Mouse (Mus musculus) neural tube, embryonic 11.5 days (tissue): ENCODE measurements around the gene Sdr39u1. TPM values are rescaled to one million over a fixed set of nuclear protein-coding genes. Genes with fewer than 3 reads are reported as not detected.
A peak's percentile ranks its signal among the peaks of the same experiment; 100 is the strongest.

ENCODE experiments used
- ATAC-seq: fragments of 200-750 bp; cut with Nextera tagmentation; 2 replicates; pipeline ENCODE4 v1.8.0; 2017; ENCODE audit warnings: moderate number of reproducible peaks, mild to moderate bottlenecking, moderate TSS enrichment, moderate library complexity; ENCODE audit not compliant: insufficient read depth, low FRiP score, low TSS enrichment
- DNase-seq: peaks from one replicate; pipeline ENCODE4 v3.0.0-alpha.2; 2015; ENCODE audit warnings: low spot score
- H3K27ac ChIP-seq: fragments of 300-500 bp; sonication (generic); 2 replicates; pipeline ENCODE4 v1.5.1; 2014; ENCODE audit warnings: low read depth, mild to moderate bottlenecking, low read length
- H3K27me3 ChIP-seq: fragments of 300-500 bp; sonication (generic); 2 replicates; pipeline ENCODE4 v1.6.1; 2014; ENCODE audit warnings: mild to moderate bottlenecking, low read length, mixed read lengths; ENCODE audit not compliant: control insufficient read depth, insufficient read depth
- H3K36me3 ChIP-seq: fragments of 300-500 bp; sonication (generic); 2 replicates; pipeline ENCODE4 v1.6.1; 2014; ENCODE audit warnings: mild to moderate bottlenecking, low read length, moderate library complexity, mixed read lengths; ENCODE audit not compliant: control insufficient read depth, insufficient read depth
- H3K4me1 ChIP-seq: fragments of 300-500 bp; sonication (generic); 2 replicates; pipeline ENCODE4 v1.6.1; 2014; ENCODE audit warnings: low read length, mixed read lengths; ENCODE audit not compliant: control insufficient read depth, insufficient read depth
- H3K4me2 ChIP-seq: fragments of 300-500 bp; sonication (generic); 2 replicates; pipeline ENCODE4 v1.6.1; 2014; ENCODE audit warnings: low read depth, mild to moderate bottlenecking, moderate library complexity
- H3K4me3 ChIP-seq: fragments of 300-500 bp; sonication (generic); 2 replicates; pipeline ENCODE4 v1.5.1; 2014; ENCODE audit warnings: low read depth, low read length
- H3K9ac ChIP-seq: fragments of 300-500 bp; sonication (generic); 2 replicates; pipeline ENCODE4 v1.6.1; 2014; ENCODE audit warnings: mild to moderate bottlenecking, low read length
- H3K9me3 ChIP-seq: fragments of 300-500 bp; sonication (generic); 2 replicates; pipeline ENCODE4 v1.6.1; 2016; ENCODE audit warnings: low read length; ENCODE audit not compliant: control insufficient read depth
- WGBS: fragments of 180-500 bp; shearing (Covaris S2); extraction: QIAGEN DNeasy Blood & Tissue Kit; methylation state at CpG from one replicate; pipeline ENCODE4 v1.1.7; 2014; 5-methylcytosine and 5-hydroxymethylcytosine counted together
- polyA plus RNA-seq: library from polyadenylated mRNA; unstranded; fragments of >200 nt; fragmentation: Nextera tagmentation; extraction: Ambion mirVana; gene quantifications from 2 replicates; pipeline ENCODE4 v1.2.1, GENCODE M21; 2014

The Sdr39u1 gene
- polyA plus RNA-seq = 45.7 and 52.6 TPM in 2 replicates

DNA sequence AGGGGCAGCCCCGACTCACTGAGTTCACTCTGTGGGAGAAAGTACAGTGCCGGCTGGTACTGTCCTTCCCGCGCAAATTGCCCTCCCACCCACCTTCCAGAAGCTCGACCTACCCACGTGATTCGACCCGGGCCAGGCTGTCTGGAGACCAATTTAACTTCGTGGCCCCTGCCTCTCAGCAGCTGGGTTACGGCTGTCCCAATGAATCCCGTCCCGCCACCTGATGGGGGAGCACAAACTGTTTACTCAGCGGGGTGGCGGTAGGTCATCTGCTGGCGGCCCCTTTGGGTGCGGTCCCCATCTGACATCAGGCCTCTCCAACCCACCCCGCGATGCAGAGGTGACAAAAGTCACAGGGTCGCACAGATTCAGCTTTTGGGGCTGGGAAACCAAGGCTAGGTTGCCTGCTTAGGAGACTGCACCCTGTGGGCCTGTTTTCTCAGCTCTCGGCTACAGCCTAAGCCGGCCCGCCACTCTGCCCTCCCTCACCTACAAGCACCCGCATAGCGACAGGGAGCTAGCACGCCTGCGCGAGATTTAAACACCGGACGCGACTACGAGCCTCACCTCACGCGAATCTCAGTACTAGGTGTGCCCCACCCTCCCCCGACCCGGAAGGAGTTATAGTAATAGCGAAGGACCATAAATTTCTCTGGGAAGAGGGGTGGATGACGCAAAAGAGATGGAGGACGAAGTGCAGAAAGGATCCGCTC, at the start of gene Sdr39u1:
Gene Sdr39u1 (minus strand): TSS at position 593 of the 713 bp plus-strand sequence.
- Histone ChIP-seq H3K27ac (peak within 1 kb of the TSS; percentile 65; the same call in 1 of the 2 replicates), H3K4me3 (peak within 1 kb of the TSS; percentile 46), H3K27me3 (no peaks in the 10 kb centered on the region), H3K4me2 (peak within 1 kb of the TSS; percentile 89), H3K4me1 (0 out of 2 replicates have a peak, but pooled peaks cover 8% of the 10 kb centered on the region), H3K36me3 (peaks cover 10% of the 10 kb centered on the region), H3K9ac (peak within 1 kb of the TSS; percentile 74), H3K9me3 (no peaks in the 10 kb centered on the region)
- ATAC-seq = peak; percentile 90
- DNase-seq = peak; percentile 88
- 3% methylated on average over 39 of the region's 39 CpGs for WGBS

DNA sequence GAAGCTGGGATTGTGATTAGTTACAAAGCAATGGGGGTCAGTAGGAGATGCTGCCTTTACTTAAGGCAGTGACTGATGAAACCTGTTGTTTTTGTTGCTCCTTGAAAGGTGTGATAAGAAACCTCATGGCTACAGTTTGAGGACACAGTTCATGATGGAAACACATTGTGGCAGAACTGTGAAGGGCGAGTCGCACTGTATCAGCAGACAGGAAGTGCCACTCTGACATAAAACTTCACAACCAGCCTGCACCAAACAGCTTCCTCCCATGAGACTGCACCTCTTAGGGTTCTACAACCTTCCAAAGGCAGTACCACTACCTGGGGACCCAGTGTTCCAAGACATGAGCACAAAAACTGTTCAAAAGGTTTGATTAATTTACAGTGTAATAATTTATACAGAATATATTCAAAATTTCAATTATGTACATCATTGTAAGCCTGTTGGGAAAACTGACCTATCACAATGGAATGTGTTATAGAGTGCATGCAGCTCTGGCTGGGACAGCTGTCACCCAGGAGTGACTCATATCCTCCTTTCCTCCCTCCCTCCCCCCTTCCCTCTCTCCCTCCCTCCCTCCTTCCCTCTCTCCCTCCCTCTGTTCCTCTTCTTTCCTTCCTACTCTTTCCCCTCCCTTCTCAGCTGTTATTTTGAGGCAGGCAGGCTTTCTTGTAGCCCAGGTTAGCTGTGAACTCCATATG, 46.3 kb upstream of the Sdr39u1 start:
- H3K36me3 ChIP-seq = no peaks in the 10 kb centered on the region
- DNase-seq (no peak), ATAC-seq (no peak)
- H3K9ac ChIP-seq = no peak overlapping the region
- 92% methylated on average over 2 of the region's 2 CpGs for WGBS
- no peaks in the 10 kb centered on the region for H3K4me1 ChIP-seq
- H3K27ac ChIP-seq = no peak overlapping the region
- no peak overlapping the region for H3K4me2 ChIP-seq
- no peaks in the 10 kb centered on the region for H3K27me3 ChIP-seq
- no peaks in the 10 kb centered on the region for H3K9me3 ChIP-seq
- no peak overlapping the region for H3K4me3 ChIP-seq

DNA sequence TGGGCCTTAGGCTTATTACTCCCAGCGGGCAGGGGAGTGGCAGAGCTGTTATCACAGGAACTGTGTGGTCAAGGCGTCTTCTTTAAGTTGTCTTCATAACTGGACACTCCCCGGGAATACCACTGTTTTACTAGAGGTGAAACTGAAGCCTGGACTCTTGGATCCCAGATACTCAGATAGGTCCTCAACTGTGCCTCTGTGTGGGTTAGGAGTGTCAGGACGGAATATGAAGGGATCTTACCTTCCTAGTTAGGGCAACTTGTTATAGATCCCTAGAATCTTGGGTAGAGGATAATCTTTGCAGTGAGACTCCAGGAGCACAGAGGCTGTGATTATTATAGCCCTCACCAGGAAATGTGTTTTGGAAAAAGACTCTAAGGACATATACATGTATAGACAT, 44.5 kb upstream of the Sdr39u1 start, which contains the start of gene Cma1:
Gene Cma1 (minus strand): TSS at position 101 of the 400 bp plus-strand sequence.
- no peak for DNase-seq
- no peak for ATAC-seq
- Histone ChIP-seq H3K9me3 (no peaks in the 10 kb centered on the region), H3K36me3 (no peaks in the 10 kb centered on the region), H3K4me3 (no peak within 1 kb of the TSS), H3K4me1 (no peaks in the 10 kb centered on the region), H3K4me2 (no peak within 1 kb of the TSS), H3K27ac (no peak within 1 kb of the TSS), H3K9ac (no peak within 1 kb of the TSS), H3K27me3 (no peaks in the 10 kb centered on the region)
- WGBS = 80% methylated on average over 4 of the region's 4 CpGs

DNA sequence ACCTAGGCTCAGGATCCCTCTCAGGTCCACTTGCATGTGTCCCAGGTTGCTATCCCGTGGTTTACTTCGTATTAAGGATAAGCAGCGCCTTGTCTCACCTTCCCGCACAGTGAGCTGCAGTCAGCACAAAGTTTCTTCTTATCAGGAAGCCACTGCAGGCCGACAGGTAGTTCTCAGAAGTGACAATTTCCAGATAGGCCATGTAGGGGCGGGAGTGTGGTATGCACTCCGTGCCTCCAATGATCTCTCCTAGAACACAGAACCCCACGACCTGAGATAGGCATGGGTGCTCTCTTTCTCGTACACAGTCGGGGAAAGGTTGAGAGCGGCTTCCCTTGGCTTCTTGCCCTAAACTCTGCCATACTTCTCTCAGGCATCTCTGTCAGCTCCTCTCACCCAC, 43.5 kb upstream of the Sdr39u1 start:
- Histone ChIP-seq H3K4me3 (no peak overlapping the region), H3K27me3 (no peaks in the 10 kb centered on the region), H3K4me1 (no peaks in the 10 kb centered on the region), H3K9ac (no peak overlapping the region), H3K4me2 (no peak overlapping the region), H3K9me3 (no peaks in the 10 kb centered on the region), H3K27ac (no peak overlapping the region), H3K36me3 (no peaks in the 10 kb centered on the region)
- WGBS = 88% methylated on average over 11 of the region's 11 CpGs
- ATAC-seq = no peak
- DNase-seq = no peak

DNA sequence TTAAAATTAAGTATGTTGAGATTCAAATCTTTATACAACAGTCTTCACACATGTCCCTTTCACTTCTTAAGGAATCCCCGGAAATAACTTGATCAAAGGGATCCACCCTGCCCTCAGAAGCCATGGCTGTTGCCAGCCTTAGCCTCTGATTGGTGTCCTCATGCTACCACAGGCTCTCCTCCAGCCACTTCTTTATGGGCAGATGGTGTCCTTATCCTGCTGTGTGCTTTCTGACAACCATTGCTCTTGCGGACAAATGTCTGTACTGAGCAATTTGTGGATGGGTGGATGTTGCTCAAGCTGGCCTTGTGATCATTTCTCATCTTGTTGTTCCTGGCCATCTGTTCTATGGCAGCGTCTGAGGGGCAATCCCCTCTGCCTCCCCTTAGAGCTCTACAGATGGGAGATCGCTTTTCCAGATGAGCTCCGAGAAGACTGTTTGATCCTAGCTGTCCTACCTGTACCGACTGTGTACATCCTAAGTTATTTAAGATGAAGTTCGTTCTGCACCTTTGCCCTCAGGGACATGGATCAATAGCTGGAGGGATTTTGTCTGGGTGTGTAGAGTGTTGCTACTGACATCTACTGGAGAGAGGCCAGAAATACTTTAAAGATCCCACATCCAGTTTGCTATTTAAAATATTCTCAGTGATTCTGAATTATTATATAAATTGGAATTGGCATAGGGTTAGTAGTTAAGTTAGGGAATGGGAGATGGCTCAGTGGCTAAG, 40.1 kb upstream of the Sdr39u1 start:
- no peaks in the 10 kb centered on the region for H3K27me3 ChIP-seq

DNA sequence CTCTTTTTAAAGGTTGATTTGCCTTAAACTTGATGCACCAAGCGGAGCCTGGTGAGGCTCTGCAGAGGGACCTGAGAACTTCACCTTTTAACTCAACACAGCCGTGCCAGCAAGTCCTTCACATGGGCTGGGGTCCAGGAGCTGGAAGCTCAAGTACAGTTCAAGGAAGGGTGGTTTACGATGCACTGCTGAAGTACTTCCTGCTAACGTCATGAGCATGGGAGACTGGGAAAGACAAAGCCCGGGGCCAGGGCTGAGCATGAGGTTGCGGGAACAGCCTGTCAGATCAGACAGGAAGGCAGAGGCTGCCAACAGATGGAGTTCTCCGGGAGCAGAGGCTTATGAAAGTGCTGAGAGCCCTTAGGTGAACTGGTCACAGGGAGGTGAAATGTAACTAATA, 33.5 kb upstream of the Sdr39u1 start:
- WGBS = 59% methylated on average over 7 of the region's 7 CpGs
- Histone ChIP-seq H3K36me3 (no peaks in the 10 kb centered on the region), H3K27ac (no peak overlapping the region), H3K4me3 (no peak overlapping the region), H3K4me1 (no peaks in the 10 kb centered on the region), H3K27me3 (no peaks in the 10 kb centered on the region), H3K9me3 (no peaks in the 10 kb centered on the region), H3K4me2 (no peak overlapping the region), H3K9ac (no peak overlapping the region)
- DNase-seq = no peak
- ATAC-seq = no peak

More for the DNA sequence above, 40.1 kb upstream of the Sdr39u1 start:
- DNase-seq = no peak
- H3K27ac ChIP-seq = no peak overlapping the region
- no peak overlapping the region for H3K4me2 ChIP-seq
- H3K4me1 ChIP-seq = no peaks in the 10 kb centered on the region
- no peak overlapping the region for H3K4me3 ChIP-seq
- H3K9me3 ChIP-seq = no peaks in the 10 kb centered on the region
- 41% methylated on average over 7 of the region's 7 CpGs for WGBS
- ATAC-seq = no peak
- no peak overlapping the region for H3K9ac ChIP-seq
- no peaks in the 10 kb centered on the region for H3K36me3 ChIP-seq

DNA sequence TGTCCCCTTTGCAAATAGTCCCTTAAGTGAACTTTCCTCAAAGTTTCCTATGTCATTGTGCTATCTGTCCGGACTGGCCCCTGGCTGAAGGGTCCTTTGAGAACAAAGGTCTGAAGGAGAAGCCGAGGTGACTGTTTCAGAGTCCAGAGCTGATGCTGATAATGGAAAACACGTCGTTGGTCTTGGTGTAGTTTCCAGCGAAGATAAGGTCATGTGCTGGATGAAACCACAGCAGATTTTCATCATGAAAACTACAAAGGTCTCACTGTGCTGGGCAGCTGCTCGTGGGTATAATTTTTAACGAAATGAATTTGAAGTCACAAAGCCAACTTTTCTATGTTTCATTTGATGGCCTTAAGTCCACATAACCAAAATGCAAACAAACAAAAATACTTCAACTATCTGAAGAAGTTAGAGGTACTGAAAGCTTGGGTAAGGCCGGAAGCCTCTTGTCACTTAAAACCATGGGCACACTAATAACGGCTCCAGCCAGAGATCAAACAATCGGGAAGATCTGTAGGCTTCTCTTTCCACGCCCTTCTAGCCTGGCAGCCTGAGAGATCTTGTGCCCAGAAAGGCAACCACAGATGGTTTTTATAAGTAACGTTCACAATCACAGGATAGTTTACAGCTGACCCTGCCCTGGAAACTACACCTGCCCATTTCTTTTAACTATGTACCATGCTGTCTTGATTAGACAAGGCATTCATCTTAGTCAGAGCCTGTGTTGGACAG, 29.3 kb upstream of the Sdr39u1 start:
- H3K36me3 ChIP-seq = no peaks in the 10 kb centered on the region
- H3K27me3 ChIP-seq = no peaks in the 10 kb centered on the region
- no peak overlapping the region for H3K27ac ChIP-seq
- no peak overlapping the region for H3K4me3 ChIP-seq
- H3K9ac ChIP-seq = no peak overlapping the region
- H3K4me1 ChIP-seq = no peaks in the 10 kb centered on the region
- H3K4me2 ChIP-seq = no peak overlapping the region
- no peak for DNase-seq
- no peaks in the 10 kb centered on the region for H3K9me3 ChIP-seq
- no peak for ATAC-seq
- 77% methylated on average over 12 of the region's 12 CpGs for WGBS

DNA sequence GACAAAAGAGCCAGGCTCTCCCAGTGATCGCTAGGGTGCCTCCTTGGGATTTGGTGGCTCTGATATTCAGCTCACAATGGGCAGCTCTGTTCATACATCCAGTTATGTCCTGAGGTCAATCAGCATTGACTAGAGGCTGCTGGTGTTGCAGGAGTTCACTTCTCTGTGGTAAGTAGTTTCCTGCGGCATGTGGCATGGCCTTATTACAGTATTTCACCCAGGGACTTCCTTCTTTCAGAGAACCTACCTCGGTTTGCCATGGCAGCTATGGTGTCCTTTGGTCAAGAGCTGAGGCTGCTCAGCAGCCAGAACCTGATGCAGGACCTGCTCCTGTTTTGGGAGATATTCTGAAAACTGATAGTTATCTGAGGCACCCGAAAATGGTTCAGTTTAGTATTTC, 26.8 kb upstream of the Sdr39u1 start:
- ATAC-seq (no peak), DNase-seq (no peak)
- H3K9me3 ChIP-seq = no peaks in the 10 kb centered on the region
- H3K27me3 ChIP-seq = no peaks in the 10 kb centered on the region
- no peak overlapping the region for H3K4me2 ChIP-seq
- H3K4me3 ChIP-seq = no peak overlapping the region
- no peaks in the 10 kb centered on the region for H3K36me3 ChIP-seq
- no peaks in the 10 kb centered on the region for H3K4me1 ChIP-seq
- WGBS = 86% methylated on average over 4 of the region's 4 CpGs
- H3K9ac ChIP-seq = no peak overlapping the region
- no peak overlapping the region for H3K27ac ChIP-seq
